Mouse (Mus musculus) brain, embryonic 14.5 days (tissue): ENCODE results near the gene Gli2.

Source experiments
- CTCF ChIP-seq: fragments of 200-500 bp; IDR thresholded peaks from 2 replicates; pipeline ENCODE4 v1.5.1; 2012; ENCODE audit warnings: inconsistent platforms, mild to moderate bottlenecking, moderate library complexity, borderline replicate concordance; ENCODE audit not compliant: insufficient read depth, insufficient read length; ENCODE audit errors: extremely low read depth
- POLR2A ChIP-seq: fragments of 200-500 bp; IDR thresholded peaks from 2 replicates; pipeline ENCODE4 v1.6.1; 2012; ENCODE audit warnings: mild to moderate bottlenecking, inconsistent platforms, borderline replicate concordance; ENCODE audit not compliant: poor library complexity, insufficient read depth, insufficient read length, severe bottlenecking; ENCODE audit errors: extremely low read depth

- TF ChIP-seq CTCF (peak; percentile 71), POLR2A (no peak)
Observed at GRCm38 (mm10) chr1:119053402-119053841, at the start of gene Gli2.
